ENCODE assay signal across 22 mouse cellular contexts in genomic region chr4:63537602-63538001, GRCm38 (mm10). TPM values are rescaled to one million over a fixed set of nuclear protein-coding genes. Genes with fewer than 3 reads are reported as not detected.
DNase-seq lines count a peak whose midpoint lies in the region; ATAC-seq lines count a peak whose summit lies in the region.
"Had no signal": no experiment of that assay in that cellular context is flagged by ENCODE, and none has a peak within 500 bp of the region (broad histone marks: within the 10 kb centered on the region; RNA-seq: fewer than 3 reads in every experiment).

No protein-coding gene starts in this region.

- H3K9ac ChIP-seq in forebrain, embryonic 13.5 days, result no peak overlapping the region
- H3K9ac ChIP-seq in forebrain, embryonic 12.5 days, result no peak overlapping the region
- no peak overlapping the region for H3K9ac ChIP-seq in hindbrain, embryonic 15.5 days
- no peak overlapping the region for H3K9ac ChIP-seq in midbrain, embryonic 15.5 days
- H3K9ac ChIP-seq in midbrain, embryonic 11.5 days (ENCODE audit: low read length), result no peak overlapping the region
- H3K9ac ChIP-seq in forebrain, embryonic 16.5 days (replicated peaks; ENCODE audit: low read depth, low read length), result no peak overlapping the region
- H3K9ac ChIP-seq: embryonic facial prominence, embryonic 12.5 days; heart, embryonic 15.5 days had no signal

- H3K4me1 ChIP-seq in forebrain, embryonic 13.5 days, result no peaks in the 10 kb centered on the region
- no peaks in the 10 kb centered on the region for H3K4me1 ChIP-seq in forebrain, embryonic 12.5 days
- no peaks in the 10 kb centered on the region for H3K4me1 ChIP-seq in hindbrain, embryonic 15.5 days (replicated peaks)
- no peaks in the 10 kb centered on the region for H3K4me1 ChIP-seq in hindbrain, embryonic 10.5 days (replicated peaks)
- peaks cover 7% of the 10 kb centered on the region; the same call in 1 of the 2 replicates for H3K4me1 ChIP-seq in midbrain, embryonic 15.5 days
- H3K4me1 ChIP-seq in midbrain, embryonic 11.5 days (ENCODE audit: control insufficient read depth, insufficient read depth, low read length), result no peaks in the 10 kb centered on the region
- no peaks in the 10 kb centered on the region for H3K4me1 ChIP-seq in forebrain, embryonic 16.5 days (replicated peaks; ENCODE audit: control insufficient read depth, insufficient read depth, low read length)
- no peaks in the 10 kb centered on the region for H3K4me1 ChIP-seq in limb, embryonic 10.5 days
- H3K4me1 ChIP-seq: embryonic facial prominence, embryonic 12.5 days had no signal

- H3K4me2 ChIP-seq in forebrain, embryonic 13.5 days, result no peak overlapping the region
- H3K4me2 ChIP-seq in forebrain, embryonic 12.5 days, result no peak overlapping the region
- no peak overlapping the region for H3K4me2 ChIP-seq in hindbrain, embryonic 15.5 days
- no peak overlapping the region for H3K4me2 ChIP-seq in midbrain, embryonic 15.5 days
- H3K4me2 ChIP-seq in midbrain, embryonic 11.5 days, result no peak overlapping the region
- H3K4me2 ChIP-seq in forebrain, embryonic 16.5 days (ENCODE audit: low read length), result no peak overlapping the region
- H3K4me2 ChIP-seq: embryonic facial prominence, embryonic 12.5 days; heart, embryonic 11.5 days; heart, embryonic 15.5 days had no signal

- peak; percentile 55; the same call in 1 of the 2 replicates for ATAC-seq in forebrain, embryonic 13.5 days
- no peak for ATAC-seq in forebrain, embryonic 12.5 days (ENCODE audit: low FRiP score)
- peak; percentile 59 for ATAC-seq in hindbrain, embryonic 15.5 days (ENCODE audit: low FRiP score, low read depth)
- peak; percentile 69; the same call in 1 of the 2 replicates for ATAC-seq in midbrain, embryonic 15.5 days (replicated peaks)
- no peak for ATAC-seq in midbrain, embryonic 11.5 days (ENCODE audit: low FRiP score)
- peak; percentile 52; the same call in 1 of the 2 replicates for ATAC-seq in forebrain, embryonic 16.5 days
- ATAC-seq: CD4-positive, CD25-positive, alpha-beta regulatory T cell, adult 4 months had no signal

- no peaks in the 10 kb centered on the region for H3K9me3 ChIP-seq in forebrain, embryonic 13.5 days (replicated peaks)
- no peaks in the 10 kb centered on the region for H3K9me3 ChIP-seq in forebrain, embryonic 12.5 days
- H3K9me3 ChIP-seq in hindbrain, embryonic 15.5 days, result no peaks in the 10 kb centered on the region
- no peaks in the 10 kb centered on the region for H3K9me3 ChIP-seq in hindbrain, embryonic 10.5 days
- H3K9me3 ChIP-seq in midbrain, embryonic 15.5 days, result no peaks in the 10 kb centered on the region
- H3K9me3 ChIP-seq in midbrain, embryonic 11.5 days (ENCODE audit: control insufficient read depth, low read length), result no peaks in the 10 kb centered on the region
- no peaks in the 10 kb centered on the region for H3K9me3 ChIP-seq in forebrain, embryonic 16.5 days (ENCODE audit: control insufficient read depth, low read length)
- H3K9me3 ChIP-seq in limb, embryonic 10.5 days (replicated peaks), result no peaks in the 10 kb centered on the region
- H3K9me3 ChIP-seq: embryonic facial prominence, embryonic 12.5 days; G1E; heart, embryonic 15.5 days had no signal

- no peaks in the 10 kb centered on the region for H3K36me3 ChIP-seq in forebrain, embryonic 13.5 days (ENCODE audit: poor library complexity, severe bottlenecking)
- H3K36me3 ChIP-seq in forebrain, embryonic 12.5 days (replicated peaks), result no peaks in the 10 kb centered on the region
- no peaks in the 10 kb centered on the region for H3K36me3 ChIP-seq in hindbrain, embryonic 15.5 days
- no peaks in the 10 kb centered on the region for H3K36me3 ChIP-seq in hindbrain, embryonic 10.5 days
- no peaks in the 10 kb centered on the region for H3K36me3 ChIP-seq in midbrain, embryonic 15.5 days (replicated peaks)
- no peaks in the 10 kb centered on the region for H3K36me3 ChIP-seq in midbrain, embryonic 11.5 days (ENCODE audit: control insufficient read depth, insufficient read depth, low read length)
- no peaks in the 10 kb centered on the region for H3K36me3 ChIP-seq in forebrain, embryonic 16.5 days (ENCODE audit: control insufficient read depth, insufficient read depth)
- no peaks in the 10 kb centered on the region for H3K36me3 ChIP-seq in limb, embryonic 10.5 days
- H3K36me3 ChIP-seq: embryonic facial prominence, embryonic 12.5 days; G1E; heart, embryonic 15.5 days had no signal

- DNase-seq in hindbrain, embryonic 10.5 days (ENCODE audit: low spot score), result no peak
- no peak for DNase-seq in midbrain, embryonic 11.5 days (ENCODE audit: low spot score, missing footprints)
- DNase-seq in limb, embryonic 10.5 days (ENCODE audit: low spot score), result no peak
- DNase-seq: adrenal gland, adult 8-10 months; adrenal gland, postnatal 36 days; B cell, adult 2 months; cerebellum, adult 11-12 months; cerebellum, adult 9-10 months; cerebellum, postnatal 25 days; gastrocnemius, postnatal 14 days; heart, adult 2 months; heart, postnatal 14 days had no signal

- WGBS in forebrain, embryonic 13.5 days, result 83% methylated on average over 4 of the region's 4 CpGs
- 84% methylated on average over 4 of the region's 4 CpGs for WGBS in forebrain, embryonic 12.5 days
- 73% methylated on average over 4 of the region's 4 CpGs for WGBS in hindbrain, embryonic 15.5 days
- 92% methylated on average over 4 of the region's 4 CpGs for WGBS in hindbrain, embryonic 10.5 days
- WGBS in midbrain, embryonic 15.5 days, result 62% methylated on average over 4 of the region's 4 CpGs
- WGBS in midbrain, embryonic 11.5 days, result 83% methylated on average over 4 of the region's 4 CpGs
- 75% methylated on average over 4 of the region's 4 CpGs for WGBS in forebrain, embryonic 16.5 days
- 88% methylated on average over 4 of the region's 4 CpGs for WGBS in limb, embryonic 10.5 days

- H3K27me3 ChIP-seq in forebrain, embryonic 13.5 days, result no peaks in the 10 kb centered on the region
- H3K27me3 ChIP-seq in forebrain, embryonic 12.5 days, result no peaks in the 10 kb centered on the region
- no peaks in the 10 kb centered on the region for H3K27me3 ChIP-seq in hindbrain, embryonic 15.5 days
- H3K27me3 ChIP-seq in hindbrain, embryonic 10.5 days (ENCODE audit: insufficient read depth, poor library complexity, severe bottlenecking), result no peaks in the 10 kb centered on the region
- H3K27me3 ChIP-seq in midbrain, embryonic 15.5 days (replicated peaks), result no peaks in the 10 kb centered on the region
- H3K27me3 ChIP-seq in midbrain, embryonic 11.5 days (ENCODE audit: control insufficient read depth, insufficient read depth, low read length), result no peaks in the 10 kb centered on the region
- H3K27me3 ChIP-seq in forebrain, embryonic 16.5 days (replicated peaks; ENCODE audit: control insufficient read depth, insufficient read depth, low read length), result no peaks in the 10 kb centered on the region
- no peaks in the 10 kb centered on the region for H3K27me3 ChIP-seq in limb, embryonic 10.5 days (ENCODE audit: low read depth, poor library complexity, severe bottlenecking)
- H3K27me3 ChIP-seq: embryonic facial prominence, embryonic 12.5 days; heart, embryonic 15.5 days had no signal

- H3K27ac ChIP-seq in forebrain, embryonic 13.5 days, result no peak overlapping the region
- no peak overlapping the region for H3K27ac ChIP-seq in forebrain, embryonic 12.5 days
- H3K27ac ChIP-seq in hindbrain, embryonic 15.5 days (replicated peaks), result no peak overlapping the region
- no peak overlapping the region for H3K27ac ChIP-seq in hindbrain, embryonic 10.5 days
- H3K27ac ChIP-seq in midbrain, embryonic 15.5 days, result 0 out of 2 replicates have a peak overlapping the region, but pooled peaks have one; percentile 40
- no peak overlapping the region for H3K27ac ChIP-seq in midbrain, embryonic 11.5 days (ENCODE audit: low read depth, low read length)
- H3K27ac ChIP-seq in forebrain, embryonic 16.5 days (ENCODE audit: low read length), result no peak overlapping the region; the same call in 1 of the 2 replicates
- no peak overlapping the region for H3K27ac ChIP-seq in limb, embryonic 10.5 days
- H3K27ac ChIP-seq: embryonic facial prominence, embryonic 12.5 days; heart, adult 2 months; heart, embryonic 15.5 days had no signal

- no peak overlapping the region for H3K4me3 ChIP-seq in forebrain, embryonic 13.5 days
- H3K4me3 ChIP-seq in forebrain, embryonic 12.5 days (replicated peaks), result no peak overlapping the region
- H3K4me3 ChIP-seq in hindbrain, embryonic 15.5 days, result no peak overlapping the region
- no peak overlapping the region for H3K4me3 ChIP-seq in hindbrain, embryonic 10.5 days
- no peak overlapping the region for H3K4me3 ChIP-seq in midbrain, embryonic 15.5 days
- no peak overlapping the region for H3K4me3 ChIP-seq in midbrain, embryonic 11.5 days (ENCODE audit: low read depth, low read length)
- no peak overlapping the region for H3K4me3 ChIP-seq in forebrain, embryonic 16.5 days (replicated peaks; ENCODE audit: low read length)
- no peak overlapping the region for H3K4me3 ChIP-seq in limb, embryonic 10.5 days
- H3K4me3 ChIP-seq: embryonic facial prominence, embryonic 12.5 days; heart, adult 2 months; heart, embryonic 15.5 days had no signal

RNA-seq across cellular contexts. Expression of gene Atp6v1g1, which starts 7.0 kb away (rescaled TPM):
- 444 and 467 TPM in 2 replicates for polyA plus RNA-seq in forebrain, embryonic 13.5 days (2015; fragmentation: Nextera tagmentation; extraction: Ambion mirVana)
- polyA plus RNA-seq in forebrain, embryonic 12.5 days (2016; fragmentation: Nextera tagmentation; extraction: Ambion mirVana), result 341 and 346 TPM in 2 replicates
- polyA plus RNA-seq in hindbrain, embryonic 15.5 days (2015; fragmentation: Nextera tagmentation; extraction: Ambion mirVana), result 392 and 404 TPM in 2 replicates
- polyA plus RNA-seq in hindbrain, embryonic 10.5 days (2016; fragmentation: Nextera tagmentation; extraction: Ambion mirVana), result 310 and 365 TPM in 2 replicates
- 409 and 410 TPM in 2 replicates for polyA plus RNA-seq in midbrain, embryonic 15.5 days (2015; fragmentation: Nextera tagmentation; extraction: Ambion mirVana)
- polyA plus RNA-seq in midbrain, embryonic 11.5 days (2014; fragmentation: Nextera tagmentation; extraction: Ambion mirVana), result 386 and 408 TPM in 2 replicates
- polyA plus RNA-seq in forebrain, embryonic 16.5 days (2015; fragmentation: Nextera tagmentation; extraction: Ambion mirVana), result 427 and 436 TPM in 2 replicates
- polyA plus RNA-seq in limb, embryonic 10.5 days (2016; fragmentation: Nextera tagmentation; extraction: Ambion mirVana), result 204 and 239 TPM in 2 replicates

RNA-seq across cellular contexts. Expression of gene Tmem268, which starts 21.0 kb away (rescaled TPM):
- 4.4 and 4.7 TPM in 2 replicates for polyA plus RNA-seq in forebrain, embryonic 13.5 days (2015; fragmentation: Nextera tagmentation; extraction: Ambion mirVana)
- 6.6 and 7.3 TPM in 2 replicates for polyA plus RNA-seq in forebrain, embryonic 12.5 days (2016; fragmentation: Nextera tagmentation; extraction: Ambion mirVana)
- polyA plus RNA-seq in hindbrain, embryonic 15.5 days (2015; fragmentation: Nextera tagmentation; extraction: Ambion mirVana), result 3.3 and 4.1 TPM in 2 replicates
- 7.6 and 10.2 TPM in 2 replicates for polyA plus RNA-seq in hindbrain, embryonic 10.5 days (2016; fragmentation: Nextera tagmentation; extraction: Ambion mirVana)
- 3.7 and 4.7 TPM in 2 replicates for polyA plus RNA-seq in midbrain, embryonic 15.5 days (2015; fragmentation: Nextera tagmentation; extraction: Ambion mirVana)
- 6.2 and 8.1 TPM in 2 replicates for polyA plus RNA-seq in midbrain, embryonic 11.5 days (2014; fragmentation: Nextera tagmentation; extraction: Ambion mirVana)
- polyA plus RNA-seq in forebrain, embryonic 16.5 days (2015; fragmentation: Nextera tagmentation; extraction: Ambion mirVana), result 4.8 and 6.0 TPM in 2 replicates
- 12.7 and 14.4 TPM in 2 replicates for polyA plus RNA-seq in limb, embryonic 10.5 days (2016; fragmentation: Nextera tagmentation; extraction: Ambion mirVana)

RNA-seq across cellular contexts. Expression of gene Whrn, which starts 41.8 kb away (rescaled TPM):
- polyA plus RNA-seq in forebrain, embryonic 13.5 days (2015; fragmentation: Nextera tagmentation; extraction: Ambion mirVana), result 5.5 and 6.1 TPM in 2 replicates
- polyA plus RNA-seq in forebrain, embryonic 12.5 days (2016; fragmentation: Nextera tagmentation; extraction: Ambion mirVana), result 9.4 and 10.5 TPM in 2 replicates
- polyA plus RNA-seq in hindbrain, embryonic 15.5 days (2015; fragmentation: Nextera tagmentation; extraction: Ambion mirVana), result 6.9 and 7.1 TPM in 2 replicates
- polyA plus RNA-seq in hindbrain, embryonic 10.5 days (2016; fragmentation: Nextera tagmentation; extraction: Ambion mirVana), result 6.6 and 6.9 TPM in 2 replicates
- 6.5 and 7.5 TPM in 2 replicates for polyA plus RNA-seq in midbrain, embryonic 15.5 days (2015; fragmentation: Nextera tagmentation; extraction: Ambion mirVana)
- polyA plus RNA-seq in midbrain, embryonic 11.5 days (2014; fragmentation: Nextera tagmentation; extraction: Ambion mirVana), result 7.5 and 9.1 TPM in 2 replicates
- polyA plus RNA-seq in forebrain, embryonic 16.5 days (2015; fragmentation: Nextera tagmentation; extraction: Ambion mirVana), result 5.1 and 6.4 TPM in 2 replicates
- 8.5 and 13.9 TPM in 2 replicates for polyA plus RNA-seq in limb, embryonic 10.5 days (2016; fragmentation: Nextera tagmentation; extraction: Ambion mirVana)
- polyA plus RNA-seq: G1E had no signal

Comparison
In these comparisons a context has a peak if more than half of its experiments do, and no peak if none do; other contexts are left out.
1. ATAC-seq: peak in forebrain, embryonic 13.5 days (single experiment), hindbrain, embryonic 15.5 days (single experiment), midbrain, embryonic 15.5 days (single experiment) and forebrain, embryonic 16.5 days (single experiment); none in forebrain, embryonic 12.5 days (single experiment) and midbrain, embryonic 11.5 days (single experiment).